Mouse (Mus musculus): ENCODE data around the gene Tmem176b.

GRCm38 (mm10) chr6:48840973-48841625 lies at the start of gene Tmem176b:
- TF ChIP-seq POLR2A (IDR thresholded peaks at IDR 0.05; ENCODE audit: control insufficient read depth, extremely low read depth, insufficient read depth, low read length, poor library complexity) (no peak), CTCF (IDR thresholded peaks at IDR 0.05; ENCODE audit: borderline replicate concordance, control insufficient read depth, extremely low read depth, insufficient read depth, low read length, poor library complexity) (no peak)

Measured in thymus, adult 2 months (tissue).